Mouse (Mus musculus): ENCODE measurements at regions not wholly inside any gene's neighbourhood (a gene's known extent, or its start where the extent isn't known, plus 50 kb on each side); places are given as distances from the start of the nearest gene placed in this dataset.

DNA sequence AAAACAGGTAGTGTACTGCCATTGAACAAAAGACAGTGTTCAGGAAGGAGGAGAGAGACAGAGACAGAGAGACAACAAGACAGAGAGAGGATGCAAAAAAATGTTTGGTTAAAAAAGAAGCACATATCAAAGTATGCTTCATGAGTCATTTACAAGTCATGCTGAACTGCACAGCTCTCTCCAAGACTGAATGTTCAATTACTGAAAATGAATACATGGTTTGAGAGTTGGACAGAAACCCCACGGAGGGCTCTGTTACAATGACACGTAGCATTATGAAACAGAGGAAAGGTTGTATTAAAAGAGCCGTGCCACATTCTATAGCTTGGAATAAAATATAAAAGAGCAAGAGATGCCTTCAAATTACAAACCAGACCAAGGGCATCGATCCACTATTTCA is 164.3 kb upstream of the Gm9747 start:
- no peak for DNase-seq (ENCODE audit: low spot score)

DNA sequence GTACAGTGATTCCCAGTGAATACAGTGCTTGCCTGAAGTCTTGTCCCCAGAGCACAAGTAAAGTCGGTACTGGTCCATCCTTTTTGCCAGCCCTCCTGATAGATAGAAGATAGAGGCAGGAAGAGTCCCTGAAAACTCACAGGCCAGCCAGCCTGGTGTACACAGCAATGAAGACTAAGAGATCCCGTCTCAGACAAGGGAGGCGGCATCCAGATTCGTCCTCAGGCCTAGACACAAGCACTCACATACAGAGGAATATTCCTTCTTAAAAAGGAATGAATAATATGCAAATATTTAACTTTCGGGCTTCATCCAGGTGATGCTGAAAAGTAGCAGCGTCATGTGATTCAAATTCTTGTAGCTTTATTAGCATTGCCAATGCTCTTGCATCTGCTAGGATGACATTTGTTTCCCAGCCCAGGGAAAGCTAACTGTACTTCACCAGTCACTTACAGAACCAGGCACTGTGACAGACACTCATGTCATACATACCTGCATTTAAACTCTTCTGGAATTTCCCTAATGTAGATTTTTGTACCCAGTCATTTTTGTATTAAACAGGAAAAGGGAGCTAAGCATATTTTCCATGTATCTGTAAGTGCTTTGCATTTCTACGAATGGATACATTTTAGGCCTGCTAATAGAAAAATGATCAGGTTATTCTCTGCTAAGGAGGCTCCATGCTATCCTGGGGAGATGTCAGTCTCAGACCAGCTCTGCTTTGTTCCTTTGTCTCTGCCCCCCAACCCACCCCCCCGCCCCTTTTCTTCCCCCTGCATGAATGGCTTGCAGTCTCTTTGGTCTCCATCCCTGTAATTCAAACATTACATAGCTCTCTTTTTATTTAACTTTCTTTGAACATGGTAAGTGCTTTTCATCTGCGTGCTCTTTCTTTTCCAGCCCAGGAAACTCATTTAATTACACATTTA is 162.5 kb upstream of the Gm9747 start:
- no peak for DNase-seq (ENCODE audit: low spot score)

DNA sequence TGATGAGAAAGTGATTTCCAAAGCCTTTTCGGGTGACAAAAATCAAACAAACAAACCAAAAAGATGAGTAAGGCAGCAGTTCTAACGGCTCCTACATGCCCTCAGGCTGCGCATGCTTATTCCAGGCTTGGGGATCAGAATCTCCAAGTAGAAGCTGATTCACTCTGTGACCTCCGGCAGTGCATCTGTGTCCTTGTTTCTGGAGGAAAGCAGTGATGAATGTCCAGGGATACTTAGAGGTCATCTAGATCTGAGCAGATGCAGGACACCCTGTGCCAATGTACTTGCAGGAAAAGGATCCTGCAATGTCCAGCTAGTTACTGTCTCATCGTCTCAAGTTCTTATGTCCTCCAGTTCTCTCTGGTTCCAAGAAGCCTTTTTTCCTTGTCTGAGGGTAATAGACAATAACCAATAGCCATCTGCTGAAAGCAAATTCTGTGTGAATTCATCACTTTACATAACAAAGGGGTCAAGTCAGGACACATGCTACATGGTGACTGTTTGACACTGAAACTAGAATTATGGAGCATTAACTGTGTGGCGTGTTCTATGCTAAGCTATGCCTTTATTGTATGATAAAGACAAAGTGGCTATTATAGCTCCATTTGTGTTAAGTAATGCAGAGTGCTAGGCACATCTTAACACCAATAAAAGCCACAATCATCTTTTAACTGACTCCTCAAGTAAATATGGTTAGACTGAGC is 143.6 kb upstream of the Gm9747 start:
- no peak for DNase-seq (ENCODE audit: low spot score)

DNA sequence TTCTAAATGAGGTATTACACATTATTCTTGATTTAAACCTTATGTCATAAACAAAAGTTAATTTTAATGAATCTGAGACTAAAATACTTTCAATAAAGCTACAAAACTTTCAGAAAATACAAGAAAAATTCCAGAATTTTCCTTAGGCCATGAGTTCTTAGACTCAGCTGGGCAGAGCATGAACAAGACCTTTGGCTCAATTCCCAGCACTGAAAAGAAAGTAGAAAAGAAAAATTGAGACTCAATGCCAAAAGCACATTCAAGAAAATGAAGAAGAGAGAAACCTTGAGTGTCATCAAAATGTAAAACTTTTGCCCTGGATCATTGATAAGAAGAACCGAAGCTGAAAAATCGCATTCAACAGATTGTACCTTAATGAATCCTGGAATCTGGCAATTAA is 137.8 kb upstream of the Gm9747 start:
- no peak for DNase-seq (ENCODE audit: low spot score)

DNA sequence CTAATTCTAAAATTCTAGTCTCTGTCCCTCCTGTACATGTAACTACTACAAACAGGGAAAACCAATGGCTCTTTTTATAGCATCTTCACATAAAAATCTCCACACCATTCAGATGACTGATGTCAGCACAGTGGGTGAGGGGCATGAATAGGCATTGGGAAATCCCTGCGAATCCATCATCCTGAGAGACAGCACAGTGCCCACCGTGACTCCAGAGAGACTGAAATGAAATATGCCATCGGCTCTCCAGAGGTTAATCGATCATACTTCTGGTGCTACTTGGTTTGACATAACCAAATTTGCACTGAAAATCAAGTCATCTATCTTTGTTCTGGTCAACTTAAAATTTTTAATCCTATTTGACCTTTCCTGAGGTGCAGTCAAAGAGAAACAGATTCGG is 126.2 kb upstream of the Gm9747 start:
- no peak for DNase-seq (ENCODE audit: low spot score)

DNA sequence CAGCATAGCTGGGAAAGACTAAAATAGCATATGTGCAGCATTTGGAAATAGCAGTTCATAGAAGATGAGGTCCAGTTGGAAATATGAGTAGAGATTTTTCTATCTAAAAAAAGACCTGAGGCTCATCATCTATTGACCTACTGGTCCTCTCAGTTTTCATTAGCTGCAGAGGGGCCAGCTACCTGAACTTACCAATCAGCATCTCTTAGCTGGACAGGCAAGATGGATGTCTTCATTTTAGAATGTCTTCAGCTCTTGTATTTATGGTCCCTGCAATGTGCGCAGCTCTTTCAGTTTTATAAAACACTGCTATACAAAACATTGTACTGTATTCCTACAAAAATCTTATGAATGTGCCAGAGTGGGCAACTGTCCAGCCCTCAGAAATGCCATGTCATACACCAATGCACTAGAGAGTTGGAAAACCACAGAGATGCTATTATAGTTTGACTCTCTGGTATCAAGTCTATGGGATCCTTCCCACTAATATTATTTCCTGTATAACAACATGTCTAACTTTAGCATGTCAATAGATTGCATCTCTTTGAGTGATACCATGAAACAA is 122.8 kb upstream of the Gm9747 start:
- no peak for DNase-seq (ENCODE audit: low spot score)

DNA sequence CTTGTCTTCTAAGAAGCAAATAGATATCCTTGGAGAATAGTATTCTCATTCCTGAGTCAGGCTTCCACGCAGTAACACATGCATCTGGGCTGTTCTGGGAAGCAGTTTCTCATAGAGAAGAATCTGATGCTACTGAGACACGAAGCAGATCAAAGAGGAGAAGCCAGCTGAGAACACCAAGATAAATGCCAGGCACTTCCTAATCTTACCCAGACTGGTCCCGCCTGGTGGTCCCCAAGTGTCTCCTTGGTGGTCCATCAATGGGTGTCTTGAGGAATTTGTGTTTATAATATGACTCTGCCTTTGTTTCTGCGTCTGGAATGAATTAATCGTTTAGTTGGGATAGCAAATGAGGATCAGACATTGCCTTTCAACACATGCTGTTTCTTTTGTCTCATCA is 120.5 kb upstream of the Gm9747 start:
- DNase-seq (ENCODE audit: low spot score) = no peak

DNA sequence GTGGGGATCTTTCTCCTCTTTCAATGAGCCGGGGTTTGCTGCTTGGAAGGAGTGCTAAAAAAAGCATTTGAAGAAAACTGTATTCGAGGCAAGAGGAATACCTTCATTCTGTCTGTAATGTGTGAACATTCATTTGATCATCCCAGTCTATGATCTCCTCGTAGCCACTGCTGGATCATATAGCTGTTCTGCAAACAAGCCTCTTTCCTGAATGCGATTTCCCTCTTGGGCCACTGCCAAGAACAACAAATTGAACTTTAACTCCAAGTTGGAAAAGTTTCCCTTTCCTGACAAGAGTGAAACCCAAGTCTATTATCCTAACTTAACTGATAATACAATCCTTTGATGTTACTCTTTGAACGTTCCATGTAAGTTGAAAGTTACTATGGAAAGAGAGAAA is 108.4 kb upstream of the Gm9747 start:
- DNase-seq (ENCODE audit: low spot score) = no peak

DNA sequence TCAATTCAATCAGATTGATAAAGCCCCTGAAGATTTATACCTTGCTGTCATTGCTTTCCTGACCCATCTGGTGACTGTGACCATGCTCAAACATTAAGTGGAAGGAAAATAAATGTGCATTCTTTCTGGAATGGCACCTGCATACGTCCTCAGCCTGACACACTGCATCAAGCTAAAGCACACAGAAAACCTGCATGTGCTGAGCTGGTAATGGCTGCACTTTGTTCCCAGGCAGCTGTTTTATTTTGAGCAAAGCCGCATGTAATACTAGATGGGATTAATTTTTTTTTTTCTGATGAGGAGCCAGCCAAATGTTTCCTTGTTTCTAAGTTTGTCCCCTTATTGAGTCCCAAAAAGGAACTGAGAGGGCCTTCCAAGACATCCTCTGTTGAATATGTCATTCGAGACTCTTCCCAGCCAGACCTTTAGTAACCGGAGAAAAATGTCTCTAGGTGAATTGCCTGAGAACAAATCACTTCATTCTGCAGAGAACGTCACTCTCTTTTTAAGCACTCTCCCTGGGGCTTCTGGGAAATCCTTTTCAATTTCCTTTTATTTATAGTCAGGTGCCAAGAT is 103.1 kb upstream of the Gm9747 start:
- no peak for DNase-seq (ENCODE audit: low spot score)

DNA sequence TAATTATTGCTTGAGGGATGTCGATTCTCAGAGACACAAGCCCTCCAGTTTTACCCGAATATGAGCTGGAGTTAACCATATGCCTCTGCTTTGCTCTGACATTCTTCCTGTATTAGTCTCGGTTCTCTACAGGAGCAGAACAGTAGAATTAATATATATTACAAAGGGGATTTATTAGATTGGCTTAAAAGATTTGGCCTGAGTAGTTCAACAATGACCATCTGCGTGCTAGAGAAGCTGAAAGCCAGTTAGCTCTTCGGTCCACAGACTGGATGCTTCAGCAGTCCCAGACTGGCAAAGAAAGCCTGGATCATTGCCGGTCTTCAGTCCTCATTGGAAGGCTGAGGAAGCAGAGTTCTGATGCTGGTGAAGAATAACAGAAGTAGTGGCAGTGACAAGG is 100.4 kb upstream of the Gm9747 start:
- no peak for DNase-seq (ENCODE audit: low spot score)

DNA sequence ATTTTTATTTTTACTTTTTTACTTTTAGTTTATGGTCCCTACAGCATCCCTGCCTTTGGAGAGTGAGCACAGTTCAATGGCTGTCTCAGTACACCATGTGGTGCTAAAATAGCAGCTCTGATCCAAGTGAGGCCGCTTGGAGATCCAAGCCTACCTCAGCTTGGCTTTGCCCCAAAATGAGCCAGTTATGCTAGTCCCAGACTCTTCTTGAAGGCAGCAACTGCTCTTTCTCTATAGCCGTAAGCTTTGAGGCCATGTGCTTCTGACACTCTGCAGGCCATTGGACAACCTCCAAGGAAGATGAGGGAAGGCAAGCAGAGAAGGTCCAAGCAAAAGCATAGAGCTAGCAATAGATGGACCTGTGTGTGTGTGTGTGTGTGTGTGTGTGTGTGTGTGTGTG is 98.0 kb upstream of the Gm9747 start:
- DNase-seq (ENCODE audit: low spot score) = no peak

DNA sequence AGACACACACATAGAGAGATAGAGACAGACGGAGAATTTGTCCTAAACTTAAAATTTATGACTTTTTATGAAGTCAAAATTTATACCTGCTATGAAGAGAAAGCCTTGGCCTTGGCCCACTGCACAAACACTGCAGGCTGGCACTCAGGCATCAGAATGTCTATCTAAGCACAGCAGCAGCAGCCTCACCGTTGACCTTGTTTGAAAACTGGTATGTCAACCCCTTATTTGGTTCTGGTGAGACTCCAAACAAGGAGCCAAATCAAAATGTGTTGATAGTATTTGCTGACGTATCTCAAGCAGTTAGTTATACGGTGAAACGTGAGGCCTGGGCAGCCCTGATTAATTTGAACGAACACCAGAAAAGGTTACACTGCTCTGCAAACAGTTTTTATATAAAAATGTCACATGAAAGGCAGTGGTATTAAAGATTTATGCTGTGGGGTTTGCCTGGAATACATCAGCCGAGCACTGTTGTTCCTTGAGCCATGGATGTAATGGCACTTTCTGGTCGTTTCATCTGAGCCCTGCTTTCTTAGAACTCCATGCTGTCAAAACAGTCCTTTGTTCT is 97.1 kb upstream of the Gm9747 start:
- no peak for DNase-seq (ENCODE audit: low spot score)

DNA sequence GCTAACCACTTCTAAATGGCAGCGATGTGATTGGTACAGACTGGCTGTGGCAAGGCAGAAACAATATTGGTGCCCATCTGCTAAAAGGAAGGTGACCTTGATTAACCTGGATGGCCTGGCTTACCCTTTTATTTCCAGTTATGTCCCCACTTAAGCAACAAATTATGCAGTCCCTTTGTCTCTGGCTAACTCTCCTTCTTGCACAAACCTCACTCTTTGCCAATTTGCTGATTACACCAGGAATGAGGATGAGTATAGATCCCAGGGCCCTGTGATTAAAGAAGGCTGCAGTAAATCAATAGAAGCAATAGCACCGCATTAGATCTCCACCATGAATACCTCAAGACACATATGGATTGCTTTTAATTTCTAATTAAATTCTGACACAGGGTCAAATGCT is 87.7 kb upstream of the Gm9747 start:
- no peak for DNase-seq (ENCODE audit: low spot score)

DNA sequence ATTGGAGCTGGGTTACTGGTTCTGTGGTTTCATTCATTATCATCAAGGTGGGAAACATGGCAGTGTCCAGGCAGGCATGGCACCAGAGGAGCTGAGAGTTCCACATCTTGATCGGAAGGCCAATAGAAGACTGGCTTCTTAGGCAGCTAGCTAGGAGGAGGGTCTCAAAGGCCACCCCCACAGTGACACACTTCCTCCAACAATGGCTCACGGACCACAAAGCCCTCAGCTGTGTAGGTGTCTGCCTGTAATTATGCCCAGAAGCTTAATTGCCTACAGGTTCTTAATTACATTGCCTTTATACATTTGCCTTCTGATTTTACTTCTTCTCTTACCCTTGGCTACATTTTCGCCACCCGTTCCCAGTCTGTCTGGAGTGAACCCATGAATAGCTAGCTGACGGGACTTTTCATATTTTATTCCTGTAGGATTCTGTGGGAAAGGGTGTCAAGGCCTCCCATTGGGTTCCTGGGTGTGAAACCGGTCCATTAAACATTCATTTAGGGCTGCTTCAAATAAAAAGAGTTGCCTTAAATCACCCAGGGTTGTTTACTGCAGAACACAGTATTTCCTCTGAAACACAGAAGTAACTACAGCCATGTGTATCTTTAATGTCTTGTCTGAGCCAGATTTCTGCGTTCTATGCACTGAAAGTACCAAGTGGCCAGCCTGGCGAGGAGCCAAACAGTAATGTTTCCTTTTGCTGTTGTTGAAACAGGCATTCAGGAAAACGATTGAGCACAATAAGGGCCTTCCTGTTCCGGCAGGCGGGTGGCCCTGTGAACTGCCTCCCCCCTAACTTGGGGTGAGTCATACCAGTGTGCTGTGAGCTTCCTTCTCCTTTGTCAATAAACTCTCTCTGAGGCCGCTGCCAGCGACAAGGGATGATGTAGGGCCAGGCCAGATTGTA is 82.4 kb upstream of the Gm9747 start:
- peak; percentile 59 for DNase-seq (ENCODE audit: low spot score)

DNA sequence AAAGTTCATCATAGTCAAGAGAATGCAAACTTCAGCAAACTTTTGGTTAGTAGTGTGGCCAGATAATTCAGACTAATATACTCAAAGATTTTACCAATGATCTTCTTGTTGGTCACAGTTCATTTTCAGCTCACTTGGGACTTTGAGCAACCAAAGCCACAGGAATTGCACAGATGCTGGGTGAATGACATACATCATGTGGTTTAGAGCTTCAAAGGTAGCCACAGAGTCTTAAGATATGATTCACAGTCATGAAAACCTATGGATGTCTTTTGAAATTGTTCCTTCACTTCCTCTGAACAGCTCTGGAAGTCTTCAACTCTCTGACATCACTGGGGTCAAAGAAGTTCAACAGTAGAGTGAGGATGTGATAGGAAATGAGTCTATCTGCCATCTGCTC is 77.0 kb upstream of the Gm9747 start:
- DNase-seq (ENCODE audit: low spot score) = no peak

DNA sequence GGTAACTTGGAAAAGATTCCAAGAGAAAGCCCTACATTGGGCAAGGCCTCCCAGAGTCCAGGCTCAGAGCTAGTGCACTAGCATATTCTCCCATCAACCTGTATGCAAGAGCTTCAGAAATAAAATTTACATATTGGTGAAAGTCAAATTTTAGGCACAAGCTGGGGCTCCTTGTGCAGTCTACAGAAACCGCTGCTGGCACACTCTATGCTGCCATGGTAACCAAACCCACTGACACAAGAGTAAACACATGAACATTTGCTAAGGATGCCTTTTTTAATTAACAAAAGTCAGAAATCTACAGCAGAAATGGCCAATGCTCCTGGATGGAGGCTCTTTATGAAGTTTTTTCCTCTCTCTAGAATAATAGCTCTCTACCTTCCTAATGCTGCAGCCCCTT is 75.9 kb upstream of the Gm9747 start:
- no peak for DNase-seq (ENCODE audit: low spot score)

DNA sequence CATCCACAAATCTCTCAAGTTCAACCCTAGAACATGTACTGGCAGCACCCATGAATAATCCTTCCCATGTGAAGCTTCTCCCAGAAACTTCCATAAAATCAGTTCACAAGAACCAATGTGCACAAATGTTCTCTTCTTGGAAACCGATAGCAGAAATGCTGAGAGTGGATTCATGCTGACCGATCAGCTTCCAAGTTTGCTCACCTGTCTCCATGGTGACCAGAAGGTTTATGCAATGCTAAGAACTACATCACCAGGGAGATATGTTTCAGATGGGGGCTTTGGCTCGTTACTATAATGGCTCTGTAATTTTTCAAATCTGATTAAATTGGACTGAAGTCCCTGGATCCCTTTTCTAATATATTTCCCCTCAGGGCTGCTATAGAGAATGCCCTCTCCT is 74.4 kb upstream of the Gm9747 start:
- DNase-seq (ENCODE audit: low spot score) = no peak

DNA sequence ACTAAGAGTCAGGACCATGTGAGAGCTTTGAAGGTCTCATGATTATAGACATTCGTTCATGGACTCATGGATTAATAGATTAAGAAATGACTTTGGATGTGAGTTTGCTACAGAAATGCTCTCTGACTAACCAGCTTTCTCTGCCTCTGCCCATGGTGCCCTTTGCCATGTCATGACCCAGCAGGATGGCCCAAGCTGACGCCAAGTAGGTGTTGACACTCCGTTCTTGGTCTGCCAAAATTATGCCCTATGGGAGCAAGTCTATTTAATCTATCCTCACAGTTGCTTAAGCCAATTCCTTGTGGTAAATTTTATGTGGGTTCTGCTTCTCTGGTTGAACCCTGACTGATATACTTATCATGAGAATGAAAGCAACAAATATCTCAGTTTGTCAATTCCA is 73.7 kb upstream of the Gm9747 start:
- no peak for DNase-seq (ENCODE audit: low spot score)

DNA sequence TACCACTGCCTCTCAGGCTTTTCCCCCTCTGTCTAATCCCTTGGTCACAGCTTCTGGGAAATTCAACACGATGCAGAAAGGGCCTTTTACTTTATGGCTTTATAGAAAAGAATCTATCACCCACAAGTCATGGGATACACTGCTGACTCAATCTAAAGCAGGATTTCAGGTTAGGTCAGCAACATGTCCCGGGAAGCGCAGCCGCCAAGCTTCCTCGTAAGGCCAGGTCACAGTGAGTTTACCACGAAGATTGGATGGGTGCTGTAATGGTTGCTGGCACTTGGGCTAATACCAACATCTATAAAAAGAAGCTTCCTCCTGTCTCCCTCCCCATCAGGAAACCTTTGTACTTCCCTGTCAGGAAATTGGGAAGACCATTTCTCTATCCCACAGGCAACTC is 70.0 kb upstream of the Gm9747 start:
- no peak for DNase-seq (ENCODE audit: low spot score)

DNA sequence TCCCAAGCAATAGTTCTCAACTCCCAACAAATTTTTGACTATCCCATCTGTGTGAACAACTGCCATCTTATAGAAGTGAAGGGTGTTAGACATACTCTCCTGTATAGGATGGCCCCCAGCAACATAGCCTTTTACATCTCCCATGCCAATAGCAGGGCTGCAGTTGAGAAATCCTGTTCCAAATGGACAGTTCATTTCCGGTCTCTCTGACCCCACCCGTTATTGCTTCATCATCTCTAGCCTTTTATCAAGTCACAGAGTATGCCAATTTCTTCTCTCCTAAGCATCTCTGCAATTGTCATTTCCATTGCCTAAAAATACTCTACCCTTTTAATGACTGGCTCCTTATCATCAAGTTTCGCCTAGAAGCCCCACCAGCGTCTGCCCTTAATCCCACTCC is 64.8 kb upstream of the Gm9747 start:
- no peak for DNase-seq (ENCODE audit: low spot score)

DNA sequence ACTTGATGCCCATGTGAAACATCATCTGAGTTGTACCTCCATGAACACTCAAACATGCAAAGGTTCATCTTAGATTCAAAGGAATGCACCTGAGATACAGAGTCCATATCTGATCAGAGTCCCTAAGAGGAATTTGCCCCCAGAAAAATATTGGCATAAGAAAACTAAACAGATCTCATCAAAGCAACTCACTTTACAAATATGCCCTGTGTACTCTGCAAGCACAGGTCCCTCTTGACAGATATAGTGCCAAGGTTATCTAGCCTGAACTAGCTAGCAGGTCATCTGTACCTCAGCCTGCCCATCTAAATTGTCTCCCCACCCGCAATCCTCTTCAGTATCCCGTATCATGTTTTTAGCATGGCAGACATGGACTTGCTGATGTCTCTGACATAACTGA is 64.0 kb upstream of the Gm9747 start:
- DNase-seq (ENCODE audit: low spot score) = no peak

DNA sequence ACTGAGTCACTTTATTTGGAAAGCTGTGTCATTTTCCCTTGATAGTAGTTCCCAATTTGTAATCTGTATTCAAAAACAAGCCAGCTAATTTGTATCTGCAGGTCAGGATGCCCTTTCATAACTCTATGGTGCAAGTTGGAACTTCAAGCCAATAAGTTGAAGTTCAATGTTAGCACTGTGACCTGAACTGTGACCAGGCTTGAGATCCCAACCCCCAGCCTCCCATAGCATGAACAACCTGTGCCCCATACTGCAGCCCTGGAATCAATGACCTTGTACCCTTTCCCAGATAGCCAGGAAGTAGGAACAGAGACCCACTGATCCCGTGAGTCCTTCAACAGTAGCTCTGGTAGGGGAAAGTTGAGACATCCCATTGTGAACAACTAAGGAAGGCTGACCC is 52.5 kb upstream of the Gm9747 start:
- no peak for DNase-seq (ENCODE audit: low spot score)

Measured in urinary bladder, postnatal 25 days (tissue).